Mouse (Mus musculus): ENCODE measurements around the gene Tango2. TPM values are rescaled to one million over a fixed set of nuclear protein-coding genes. Genes with fewer than 3 reads are reported as not detected.
A peak's percentile ranks its signal among the peaks of the same experiment; 100 is the strongest.

Gene Tango2
- polyA plus RNA-seq, 1 experiment from 2014 or later, result 39.1 TPM

GRCm38 (mm10) chr16:18357977-18358376, 10.1 kb upstream of the Tango2 start:
- ATAC-seq (replicated peaks; ENCODE audit: low FRiP score) (no peak), DNase-seq (ENCODE audit: low spot score) (no peak)
- Histone ChIP-seq H3K36me3 (ENCODE audit: control insufficient read depth, insufficient read depth, low read length) (no peaks in the 10 kb centered on the region; the same call in 1 of the 2 replicates), H3K9ac (ENCODE audit: low read length) (no peak overlapping the region), H3K9me3 (ENCODE audit: control insufficient read depth, low read length) (no peaks in the 10 kb centered on the region), H3K4me2 (ENCODE audit: low read depth, low read length, severe bottlenecking) (no peak overlapping the region), H3K4me1 (replicated peaks; ENCODE audit: control insufficient read depth, insufficient read depth, low read length) (no peaks in the 10 kb centered on the region), H3K27me3 (ENCODE audit: control insufficient read depth, insufficient read depth, low read length) (no peaks in the 10 kb centered on the region), H3K27ac (ENCODE audit: low read depth, low read length) (no peak overlapping the region), H3K4me3 (ENCODE audit: low read depth, low read length) (no peak overlapping the region)
- 88% methylated on average over 6 of the region's 6 CpGs for WGBS

- H3K36me3 ChIP-seq (ENCODE audit: control insufficient read depth, insufficient read depth, low read length), result no peaks in the 10 kb centered on the region; the same call in 1 of the 2 replicates
- ATAC-seq (replicated peaks; ENCODE audit: low FRiP score) (no peak), DNase-seq (ENCODE audit: low spot score) (no peak)
- no peaks in the 10 kb centered on the region for H3K27me3 ChIP-seq (ENCODE audit: control insufficient read depth, insufficient read depth, low read length)
- H3K9ac ChIP-seq (ENCODE audit: low read length), result no peak overlapping the region
- no peak overlapping the region for H3K27ac ChIP-seq (ENCODE audit: low read depth, low read length)
- no peaks in the 10 kb centered on the region for H3K4me1 ChIP-seq (replicated peaks; ENCODE audit: control insufficient read depth, insufficient read depth, low read length)
- whole genome bisulfite sequencing, result 97% methylated on average over 1 of the region's 1 CpGs
- no peak overlapping the region for H3K4me3 ChIP-seq (ENCODE audit: low read depth, low read length)
- H3K4me2 ChIP-seq (ENCODE audit: low read depth, low read length, severe bottlenecking), result no peak overlapping the region
- H3K9me3 ChIP-seq (ENCODE audit: control insufficient read depth, low read length), result no peaks in the 10 kb centered on the region
Measured at GRCm38 (mm10) chr16:18356961-18357360, 9.1 kb upstream of the Tango2 start.

- WGBS, result 100% methylated on average over 1 of the region's 1 CpGs
- Histone ChIP-seq H3K27ac (ENCODE audit: low read depth, low read length) (no peak overlapping the region), H3K4me2 (ENCODE audit: low read depth, low read length, severe bottlenecking) (no peak overlapping the region), H3K9ac (ENCODE audit: low read length) (no peak overlapping the region), H3K4me3 (ENCODE audit: low read depth, low read length) (no peak overlapping the region), H3K36me3 (ENCODE audit: control insufficient read depth, insufficient read depth, low read length) (no peaks in the 10 kb centered on the region; the same call in 1 of the 2 replicates), H3K27me3 (ENCODE audit: control insufficient read depth, insufficient read depth, low read length) (no peaks in the 10 kb centered on the region), H3K9me3 (ENCODE audit: control insufficient read depth, low read length) (no peaks in the 10 kb centered on the region), H3K4me1 (replicated peaks; ENCODE audit: control insufficient read depth, insufficient read depth, low read length) (no peaks in the 10 kb centered on the region)
- DNase-seq (ENCODE audit: low spot score) (no peak), ATAC-seq (replicated peaks; ENCODE audit: low FRiP score) (no peak)
Measured at GRCm38 (mm10) chr16:18353106-18353505, 5.2 kb upstream of the Tango2 start.

GRCm38 (mm10) chr16:18351313-18352055, 3.6 kb upstream of the Tango2 start:
- Histone ChIP-seq H3K9me3 (ENCODE audit: control insufficient read depth, low read length) (no peaks in the 10 kb centered on the region), H3K27ac (ENCODE audit: low read depth, low read length) (no peak overlapping the region), H3K4me1 (replicated peaks; ENCODE audit: control insufficient read depth, insufficient read depth, low read length) (0 out of 2 replicates have a peak, but pooled peaks cover 2% of the 10 kb centered on the region), H3K27me3 (ENCODE audit: control insufficient read depth, insufficient read depth, low read length) (no peaks in the 10 kb centered on the region), H3K36me3 (ENCODE audit: control insufficient read depth, insufficient read depth, low read length) (no peaks in the 10 kb centered on the region; the same call in 1 of the 2 replicates), H3K4me3 (ENCODE audit: low read depth, low read length) (no peak overlapping the region), H3K4me2 (ENCODE audit: low read depth, low read length, severe bottlenecking) (no peak overlapping the region), H3K9ac (ENCODE audit: low read length) (no peak overlapping the region)
- DNase-seq (ENCODE audit: low spot score), result peak; percentile 74
- WGBS, result 54% methylated on average over 5 of the region's 5 CpGs
- no peak for ATAC-seq (replicated peaks; ENCODE audit: low FRiP score)

GRCm38 (mm10) chr16:18349761-18350325, 1.9 kb upstream of the Tango2 start:
- H3K4me3 ChIP-seq (ENCODE audit: low read depth, low read length), result no peak overlapping the region

GRCm38 (mm10) chr16:18348601-18349175, 785 bp upstream of the Tango2 start:
- H3K4me2 ChIP-seq (ENCODE audit: low read depth, low read length, severe bottlenecking), result peak overlapping the region; percentile 86
- peak; percentile 4; the same call in 1 of the 2 replicates for ATAC-seq (replicated peaks; ENCODE audit: low FRiP score)
- H3K4me3 ChIP-seq (ENCODE audit: low read depth, low read length), result peak overlapping the region; percentile 63
- peak; percentile 73 for DNase-seq (ENCODE audit: low spot score)
- 1% methylated on average over 28 of the region's 28 CpGs for WGBS
- no peak overlapping the region for H3K27ac ChIP-seq (ENCODE audit: low read depth, low read length)
- no peaks in the 10 kb centered on the region for H3K36me3 ChIP-seq (ENCODE audit: control insufficient read depth, insufficient read depth, low read length)
- no peaks in the 10 kb centered on the region for H3K27me3 ChIP-seq (ENCODE audit: control insufficient read depth, insufficient read depth, low read length)
- H3K4me1 ChIP-seq (replicated peaks; ENCODE audit: control insufficient read depth, insufficient read depth, low read length), result 0 out of 2 replicates have a peak, but pooled peaks cover 5% of the 10 kb centered on the region
- no peaks in the 10 kb centered on the region for H3K9me3 ChIP-seq (ENCODE audit: control insufficient read depth, low read length)
- H3K9ac ChIP-seq (ENCODE audit: low read length), result peak overlapping the region; percentile 69

More at GRCm38 (mm10) chr16:18349761-18350325, 1.9 kb upstream of the Tango2 start:
- 0 out of 2 replicates have a peak, but pooled peaks cover 2% of the 10 kb centered on the region for H3K4me1 ChIP-seq (replicated peaks; ENCODE audit: control insufficient read depth, insufficient read depth, low read length)
- 71% methylated on average over 12 of the region's 12 CpGs for WGBS
- ATAC-seq (replicated peaks; ENCODE audit: low FRiP score) (no peak), DNase-seq (ENCODE audit: low spot score) (no peak)
- H3K27me3 ChIP-seq (ENCODE audit: control insufficient read depth, insufficient read depth, low read length), result no peaks in the 10 kb centered on the region
- H3K4me2 ChIP-seq (ENCODE audit: low read depth, low read length, severe bottlenecking), result no peak overlapping the region
- no peaks in the 10 kb centered on the region; the same call in 1 of the 2 replicates for H3K36me3 ChIP-seq (ENCODE audit: control insufficient read depth, insufficient read depth, low read length)
- H3K9me3 ChIP-seq (ENCODE audit: control insufficient read depth, low read length), result no peaks in the 10 kb centered on the region
- H3K9ac ChIP-seq (ENCODE audit: low read length), result no peak overlapping the region
- no peak overlapping the region for H3K27ac ChIP-seq (ENCODE audit: low read depth, low read length)

- H3K4me1 ChIP-seq (replicated peaks; ENCODE audit: control insufficient read depth, insufficient read depth, low read length), result 0 out of 2 replicates have a peak, but pooled peaks cover 8% of the 10 kb centered on the region
- ATAC-seq (replicated peaks; ENCODE audit: low FRiP score) (peak; percentile 35; the same call in 1 of the 2 replicates), DNase-seq (ENCODE audit: low spot score) (peak; percentile 92)
- no peaks in the 10 kb centered on the region for H3K27me3 ChIP-seq (ENCODE audit: control insufficient read depth, insufficient read depth, low read length)
- no peak overlapping the region for H3K9ac ChIP-seq (ENCODE audit: low read length)
- no peak overlapping the region for H3K4me2 ChIP-seq (ENCODE audit: low read depth, low read length, severe bottlenecking)
- no peak overlapping the region for H3K27ac ChIP-seq (ENCODE audit: low read depth, low read length)
- no peak overlapping the region for H3K4me3 ChIP-seq (ENCODE audit: low read depth, low read length)
- 7% methylated on average over 3 of the region's 3 CpGs for WGBS
- no peaks in the 10 kb centered on the region for H3K36me3 ChIP-seq (ENCODE audit: control insufficient read depth, insufficient read depth, low read length)
- no peaks in the 10 kb centered on the region for H3K9me3 ChIP-seq (ENCODE audit: control insufficient read depth, low read length)
Measured at GRCm38 (mm10) chr16:18345243-18345642, 2.7 kb downstream of the Tango2 start.

GRCm38 (mm10) chr16:18343778-18344177, 4.1 kb downstream of the Tango2 start:
- peak overlapping the region; percentile 67 for H3K4me2 ChIP-seq (ENCODE audit: low read depth, low read length, severe bottlenecking)
- H3K4me1 ChIP-seq (replicated peaks; ENCODE audit: control insufficient read depth, insufficient read depth, low read length), result 0 out of 2 replicates have a peak, but pooled peaks cover 8% of the 10 kb centered on the region
- DNase-seq (ENCODE audit: low spot score) (peak; percentile 97), ATAC-seq (replicated peaks; ENCODE audit: low FRiP score) (peak; percentile 89)
- under 1% methylated on average over 38 of the region's 38 CpGs for WGBS
- H3K27ac ChIP-seq (ENCODE audit: low read depth, low read length), result no peak overlapping the region
- peak overlapping the region; percentile 37 for H3K4me3 ChIP-seq (ENCODE audit: low read depth, low read length)
- H3K9me3 ChIP-seq (ENCODE audit: control insufficient read depth, low read length), result no peaks in the 10 kb centered on the region
- H3K9ac ChIP-seq (ENCODE audit: low read length), result peak overlapping the region; percentile 48
- no peaks in the 10 kb centered on the region for H3K27me3 ChIP-seq (ENCODE audit: control insufficient read depth, insufficient read depth, low read length)
- no peaks in the 10 kb centered on the region for H3K36me3 ChIP-seq (ENCODE audit: control insufficient read depth, insufficient read depth, low read length)

Measured in forebrain, embryonic 11.5 days (tissue).